Mouse (Mus musculus) kidney, adult 2 months (tissue): ENCODE measurements around the gene P4ha1.

ENCODE experiments used
- CTCF ChIP-seq: fragments of 200-500 bp; conservative IDR thresholded peaks from 2 replicates; pipeline ENCODE4 v1.5.1; 2011; ENCODE audit warnings: low read depth, mild to moderate bottlenecking, control low read depth, low read length, moderate library complexity, mixed read lengths; ENCODE audit not compliant: insufficient read depth, insufficient read length
- POLR2A ChIP-seq: fragments of 200-500 bp; IDR thresholded peaks from one replicate; pipeline ENCODE4 v1.6.1; 2011; ENCODE audit warnings: low read depth, low read length, control low read depth

GRCm38 (mm10) chr10:59380411-59380821 is 57.3 kb downstream of the P4ha1 start:
- no peak for TF ChIP-seq POLR2A
- TF ChIP-seq CTCF: no peak
